Mouse (Mus musculus) urinary bladder, adult 18-20 months (tissue): ENCODE results near the gene Kin.
A peak's percentile ranks its signal among the peaks of the same experiment; 100 is the strongest.

Source experiments
- DNase-seq, 2 experiments: peaks; one replicate each; pipeline ENCODE4 v3.0.0; 2022; ENCODE audit warnings: low spot score in 2 of 2, mixed read lengths in 2 of 2

Kin gene

DNA sequence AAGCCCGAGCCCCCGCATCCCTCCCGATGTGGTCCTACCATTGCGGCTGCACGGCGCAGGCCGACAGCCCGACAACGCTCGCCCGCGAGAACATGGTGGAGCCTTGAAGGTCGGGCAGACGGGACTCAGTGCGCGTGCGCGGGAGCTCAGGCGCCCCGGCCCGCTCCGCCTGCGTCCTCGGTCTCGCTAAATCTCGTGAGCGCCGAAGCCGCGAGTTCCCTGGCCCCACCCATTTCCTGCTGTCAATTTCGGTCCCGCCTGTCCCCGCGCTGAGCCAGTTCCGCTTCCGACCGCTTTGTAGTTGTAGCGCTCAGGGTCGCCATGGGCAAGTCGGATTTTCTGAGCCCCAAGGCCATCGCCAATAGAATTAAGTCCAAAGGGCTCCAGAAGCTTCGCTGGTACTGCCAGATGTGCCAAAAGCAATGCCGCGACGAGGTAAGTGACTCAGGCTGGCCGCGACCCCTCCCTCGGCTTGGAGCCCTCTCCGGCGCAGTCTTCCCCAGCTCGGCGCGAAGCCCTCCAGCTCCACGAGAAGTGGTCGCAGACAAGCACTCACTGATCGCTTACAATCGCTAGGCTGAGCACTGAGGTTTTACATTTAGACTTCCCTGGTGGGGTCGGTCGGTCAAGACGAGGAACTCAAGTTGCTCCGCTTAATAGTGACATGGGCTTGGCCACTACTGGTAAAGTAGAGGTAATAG is at the start of gene Kin, which contains the start of gene Atp5c1:
TSS of gene Kin (plus strand) at position 284 of the 701 bp plus-strand sequence.
TSS of gene Atp5c1 (minus strand) at position 201 of the 701 bp plus-strand sequence.
- DNase-seq, result peak; percentile 89 to 96

DNA sequence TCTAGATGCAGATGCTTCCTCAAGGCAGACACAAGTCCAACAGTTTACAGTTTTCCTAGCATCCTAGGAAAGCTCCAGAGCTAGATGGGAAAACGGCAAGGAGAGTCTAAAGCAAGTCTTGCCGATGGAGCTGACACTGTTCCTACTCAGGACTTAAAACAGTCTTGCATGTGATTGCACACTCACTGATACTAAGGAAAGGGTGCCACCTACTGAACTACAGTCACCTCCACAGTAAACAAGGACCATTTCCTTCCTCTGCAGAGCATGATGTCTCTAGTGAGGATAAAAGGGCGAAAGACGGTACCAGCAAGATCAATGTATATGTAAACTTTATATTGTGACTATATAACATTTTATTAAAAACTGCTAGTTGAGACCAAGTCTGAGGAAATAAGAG is 46.7 kb upstream of the Kin start:
- no peak for DNase-seq

- DNase-seq, result no peak
Observed at GRCm38 (mm10) chr2:10034976-10035375, 45.4 kb upstream of the Kin start.

DNA sequence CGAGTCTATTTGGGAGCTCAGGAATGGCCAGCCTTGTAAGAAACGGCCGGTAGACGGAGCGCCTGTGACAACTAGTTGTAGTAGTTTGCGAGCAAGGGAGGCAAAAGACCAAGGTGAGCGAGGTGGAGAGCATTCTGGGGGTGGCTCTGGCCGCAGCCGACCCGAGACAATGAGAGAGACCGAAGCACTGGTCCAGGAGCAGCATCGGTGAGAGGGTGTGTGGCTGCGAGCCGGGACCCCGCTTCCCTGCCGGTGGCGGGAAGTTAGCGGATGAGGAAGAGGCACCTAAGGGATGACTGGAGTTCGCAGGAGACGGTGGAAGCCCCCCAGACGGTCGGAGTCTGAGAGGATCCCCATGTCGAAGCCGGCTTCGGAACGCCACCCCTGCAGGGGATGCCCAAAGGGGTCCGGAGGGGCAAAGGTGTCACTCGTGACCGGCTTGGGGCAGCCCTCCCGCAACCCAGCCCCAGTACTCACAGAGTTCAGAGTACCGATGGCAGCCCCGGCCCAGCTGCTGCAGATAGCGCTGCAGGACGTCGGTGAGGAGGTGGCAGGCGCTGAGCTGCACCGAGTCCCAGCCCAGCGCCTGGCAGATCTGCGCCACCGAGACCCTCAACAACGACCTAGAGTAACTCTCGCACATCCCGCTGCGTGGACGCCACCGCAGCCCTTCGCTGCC is 32.5 kb upstream of the Kin start:
- DNase-seq, result peak in 1 of 2 experiments; percentile 64

GRCm38 (mm10) chr2:10048461-10048860 is 31.9 kb upstream of the Kin start, which contains the start of gene Taf3:
Taf3 (minus strand) TSS chr2:10048596.
- DNase-seq, result peak; percentile 88 to 91

DNA sequence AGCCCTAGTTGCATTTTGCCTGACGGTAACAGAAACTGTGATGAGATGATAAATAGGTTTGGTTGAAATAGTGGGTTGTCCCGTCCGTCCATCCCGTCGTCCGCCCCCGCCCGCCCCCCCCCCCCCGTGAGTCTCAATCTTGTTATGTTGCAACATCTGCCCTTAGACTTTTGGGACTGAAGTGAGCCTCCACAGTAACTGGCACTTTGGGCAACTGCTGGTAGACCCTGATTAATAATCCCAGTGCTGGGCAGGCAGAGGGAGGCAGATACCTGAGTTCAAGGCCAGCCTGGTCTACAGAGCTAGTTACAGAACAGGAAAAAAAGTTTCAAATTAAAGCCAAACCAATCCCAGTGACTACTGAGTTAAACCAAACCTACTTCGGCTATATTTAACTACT is 30.9 kb upstream of the Kin start:
- no peak for DNase-seq

- DNase-seq, result no peak
Observed at GRCm38 (mm10) chr2:10050878-10051277, 29.5 kb upstream of the Kin start.

- no peak for DNase-seq
Observed at GRCm38 (mm10) chr2:10051996-10052395, 28.4 kb upstream of the Kin start.

- DNase-seq, result no peak
Observed at GRCm38 (mm10) chr2:10058836-10059235, 21.6 kb upstream of the Kin start.

GRCm38 (mm10) chr2:10071751-10072150 is 8.6 kb upstream of the Kin start:
- no peak for DNase-seq

DNA sequence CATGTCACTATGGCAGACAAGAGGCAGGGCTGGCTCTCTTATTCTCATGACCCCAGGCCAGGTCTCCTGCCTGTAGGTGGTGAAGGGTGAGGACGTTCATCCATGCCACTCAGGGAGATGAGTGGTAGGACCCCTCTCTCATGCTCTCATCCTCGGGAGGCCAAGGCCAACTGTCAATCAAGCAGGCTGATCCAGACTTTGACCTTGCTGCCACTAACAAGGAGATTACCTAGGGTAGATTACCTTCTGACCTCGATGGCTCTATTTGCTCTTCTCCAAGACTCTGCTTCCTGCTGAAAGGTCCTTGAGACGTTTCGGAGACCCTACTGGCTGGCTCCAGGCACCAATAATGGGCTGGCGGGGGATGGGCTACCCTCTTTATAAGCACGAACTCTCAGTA is 5.9 kb upstream of the Kin start:
- no peak for DNase-seq

- no peak for DNase-seq
Observed at GRCm38 (mm10) chr2:10076675-10077074, 3.7 kb upstream of the Kin start.

DNA sequence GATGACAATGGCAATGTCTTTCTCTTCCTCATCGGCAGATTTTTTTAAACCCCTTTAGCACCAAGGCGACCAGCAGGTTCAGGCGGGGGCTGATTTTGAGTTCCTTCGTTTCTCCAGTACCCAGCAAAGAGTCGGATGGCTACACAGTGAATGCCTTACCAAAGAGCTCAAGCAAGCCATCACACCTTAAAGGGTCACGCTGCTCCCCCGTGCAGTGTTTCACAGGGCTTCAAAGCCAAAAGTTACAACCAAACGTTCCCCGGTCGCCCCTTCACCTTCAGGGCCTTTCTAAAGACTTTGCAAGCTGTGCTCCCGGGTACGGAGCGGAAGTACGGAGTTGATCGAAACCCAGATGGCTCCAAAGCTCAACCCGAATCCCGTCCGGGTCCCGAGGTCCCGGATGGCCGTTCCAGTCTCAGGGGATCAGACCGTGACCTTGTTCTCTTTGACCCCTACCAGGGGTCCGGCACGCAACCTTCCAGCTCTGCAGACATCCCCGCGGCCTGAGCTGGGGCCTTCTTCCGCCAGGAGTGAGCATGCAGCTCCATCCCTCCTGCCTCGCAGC is 566 bp upstream of the Kin start:
- DNase-seq, result peak in 1 of 2 experiments; percentile 5

DNA sequence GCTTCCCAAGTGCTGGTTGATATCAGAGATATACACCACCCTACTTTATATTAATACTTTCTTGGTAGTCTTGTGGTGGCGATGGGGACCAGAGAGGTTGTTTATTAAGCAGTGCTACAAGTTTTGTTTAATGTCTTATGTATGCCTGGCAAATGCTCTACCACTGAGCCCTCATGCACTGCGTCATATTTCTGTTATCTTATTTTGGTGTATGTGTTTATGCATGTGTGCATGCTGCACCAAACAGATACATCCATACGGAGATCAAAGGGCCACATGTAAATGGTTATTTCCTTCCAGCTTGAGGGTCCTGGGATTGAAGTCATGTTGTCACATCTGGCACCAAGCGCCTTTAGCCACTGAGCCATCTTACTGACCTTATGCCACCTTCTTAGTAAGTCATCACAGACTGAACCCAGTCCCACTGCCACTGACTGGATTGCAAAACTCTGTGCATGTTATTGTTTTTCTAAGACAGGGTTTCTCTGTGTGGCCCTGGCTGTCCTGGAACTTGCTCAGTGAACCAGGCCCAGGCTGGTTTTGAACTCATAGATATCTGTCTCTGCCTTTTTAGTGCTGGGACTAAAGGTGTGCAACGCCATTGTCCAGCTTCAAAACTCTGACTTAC is 1.2 kb downstream of the Kin start:
- no peak for DNase-seq

GRCm38 (mm10) chr2:10082737-10083136 is 2.3 kb downstream of the Kin start:
- DNase-seq, result no peak

GRCm38 (mm10) chr2:10087256-10087850 is 7.0 kb downstream of the Kin start:
- DNase-seq, result peak in 1 of 2 experiments; percentile 21

DNA sequence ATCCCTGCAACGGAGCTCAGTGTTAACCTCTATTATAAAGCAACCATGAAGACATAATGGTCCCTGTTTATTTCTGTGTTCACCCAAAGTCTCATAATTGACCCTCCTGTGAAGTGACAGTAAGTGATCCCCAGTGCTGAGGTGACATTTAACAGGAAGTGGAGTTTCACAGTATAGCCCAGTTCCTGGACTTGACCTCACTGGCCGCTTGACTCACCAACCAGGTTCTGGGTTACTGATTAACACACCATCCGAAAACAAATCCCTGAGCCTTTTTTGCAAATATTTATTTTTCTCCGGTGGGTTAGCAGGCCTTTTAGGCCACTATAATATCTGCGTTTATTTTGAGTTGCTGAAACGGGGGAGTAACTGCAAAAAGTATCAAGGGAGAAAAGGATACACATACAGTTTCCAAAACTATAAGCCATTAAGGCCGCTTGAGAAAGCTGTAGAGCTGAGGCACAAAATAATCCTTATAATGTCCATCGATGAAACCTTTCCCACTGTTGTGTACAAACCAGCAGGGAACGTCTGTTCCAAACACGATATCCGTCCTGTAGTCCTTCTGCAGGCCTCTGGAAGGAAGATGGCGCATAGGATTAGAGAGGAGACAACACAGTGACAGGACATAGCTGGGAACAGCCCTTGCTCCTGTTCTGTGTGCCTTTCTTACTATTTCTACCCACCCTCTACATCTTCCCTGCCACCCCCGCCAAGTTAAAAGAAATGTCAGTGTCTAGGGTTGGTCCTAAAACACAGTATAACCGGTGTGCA is 14.1 kb downstream of the Kin start:
- DNase-seq, result no peak

GRCm38 (mm10) chr2:10098598-10099215 is 18.3 kb downstream of the Kin start:
- no peak for DNase-seq

GRCm38 (mm10) chr2:10100471-10100870 is 20.1 kb downstream of the Kin start:
- no peak for DNase-seq

GRCm38 (mm10) chr2:10101180-10101579 is 20.8 kb downstream of the Kin start:
- peak; percentile 22 to 47 for DNase-seq
